Mouse (Mus musculus): ENCODE measurements at regions not wholly inside any gene's neighbourhood (a gene's known extent, or its start where the extent isn't known, plus 50 kb on each side); places are given as distances from the start of the nearest gene placed in this dataset.

GRCm38 (mm10) chrX:99216633-99217459 is 80.9 kb downstream of the Efnb1 start:
- DNase-seq (ENCODE audit: low read depth, low spot score), result no peak

GRCm38 (mm10) chrX:99215931-99216330 is 80.0 kb downstream of the Efnb1 start:
- DNase-seq (ENCODE audit: low read depth, low spot score), result no peak

- no peak for DNase-seq (ENCODE audit: low read depth, low spot score)
These were observed 79.2 kb downstream of the Efnb1 start for GRCm38 (mm10) chrX:99215111-99215510.

- DNase-seq (ENCODE audit: low read depth, low spot score), result no peak
These were observed 77.7 kb downstream of the Efnb1 start for GRCm38 (mm10) chrX:99213565-99214153.

- DNase-seq (ENCODE audit: low read depth, low spot score), result no peak
These were observed 68.1 kb downstream of the Efnb1 start for GRCm38 (mm10) chrX:99204077-99204476.

- DNase-seq (ENCODE audit: low read depth, low spot score), result no peak
These were observed 65.2 kb downstream of the Efnb1 start for GRCm38 (mm10) chrX:99201081-99201480.

- DNase-seq (ENCODE audit: low read depth, low spot score), result no peak
These were observed 63.7 kb downstream of the Efnb1 start for GRCm38 (mm10) chrX:99199669-99200068.

- no peak for DNase-seq (ENCODE audit: low read depth, low spot score)
These were observed 63.2 kb downstream of the Efnb1 start for GRCm38 (mm10) chrX:99198961-99199631.
